Mouse (Mus musculus) hindbrain, embryonic 10.5 days (tissue): ENCODE measurements around the gene C130032M10Rik. TPM values are rescaled to one million over a fixed set of nuclear protein-coding genes. Genes with fewer than 3 reads are reported as not detected.
"Not testable (repeated sequence)": the region's sequence is repeated elsewhere in the genome, so short reads cannot be mapped to it uniquely, and the experiment has no call there.

Experiments used
- DNase-seq: peaks from one replicate; pipeline ENCODE4 v3.0.0-alpha.2; 2017; ENCODE audit warnings: low spot score
- H3K27ac ChIP-seq: fragments of 300-500 bp; sonication (generic); 2 replicates; pipeline ENCODE4 v1.5.1; 2016; ENCODE audit warnings: mild to moderate bottlenecking, moderate library complexity
- H3K27me3 ChIP-seq: fragments of 300-500 bp; sonication (generic); 2 replicates; pipeline ENCODE4 v1.6.1; 2016; ENCODE audit warnings: mild to moderate bottlenecking; ENCODE audit not compliant: poor library complexity, insufficient read depth, severe bottlenecking
- H3K36me3 ChIP-seq: fragments of 300-500 bp; sonication (generic); 2 replicates; pipeline ENCODE4 v1.6.1; 2016; ENCODE audit warnings: mild to moderate bottlenecking, moderate library complexity
- H3K4me1 ChIP-seq: fragments of 300-500 bp; sonication (generic); replicated peaks from 2 replicates; pipeline ENCODE4 v1.6.1; 2016; ENCODE audit warnings: mild to moderate bottlenecking
- H3K4me3 ChIP-seq: fragments of 300-500 bp; sonication (generic); 2 replicates; pipeline ENCODE4 v1.5.1; 2016; ENCODE audit warnings: mild to moderate bottlenecking, moderate library complexity
- H3K9me3 ChIP-seq: fragments of 300-500 bp; sonication (generic); 2 replicates; pipeline ENCODE4 v1.6.1; 2016; ENCODE audit warnings: mild to moderate bottlenecking, moderate library complexity
- WGBS: fragments of 180-500 bp; shearing (Covaris S2); methylation state at CpG from one replicate; pipeline ENCODE4 v1.1.7; 2016; 5-methylcytosine and 5-hydroxymethylcytosine counted together
- polyA plus RNA-seq: library from polyadenylated mRNA; unstranded; fragments of >200 nt; fragmentation: Nextera tagmentation; extraction: Ambion mirVana; gene quantifications from 2 replicates; pipeline ENCODE4 v1.2.1, GENCODE M21; 2016

The C130032M10Rik gene
- polyA plus RNA-seq, 1 experiment from 2014 or later = 0.38 TPM

DNA sequence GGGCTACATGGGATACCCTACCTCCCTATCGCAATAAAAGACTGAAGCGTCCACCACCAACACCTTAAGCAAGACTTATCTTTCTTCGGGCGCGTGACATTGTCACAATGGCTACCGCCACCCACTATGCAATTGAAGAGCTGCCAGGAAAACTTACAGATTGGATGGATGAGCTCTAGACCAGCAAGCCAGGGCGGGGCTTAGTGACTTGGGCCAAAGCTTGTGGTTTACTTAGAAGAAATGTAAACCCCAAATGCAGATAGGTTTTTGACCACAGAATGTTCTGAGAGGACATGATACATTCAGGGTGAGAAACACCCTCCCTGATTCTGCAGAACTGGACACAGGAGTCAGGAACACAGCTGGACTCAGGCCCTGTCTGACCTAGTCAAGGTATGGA, 14.4 kb upstream of the C130032M10Rik start:
- Histone ChIP-seq H3K4me3 (no peak overlapping the region), H3K36me3 (peaks cover 13% of the 10 kb centered on the region), H3K27ac (no peak overlapping the region), H3K9me3 (no peaks in the 10 kb centered on the region), H3K4me1 (peaks cover 4% of the 10 kb centered on the region), H3K27me3 (no peaks in the 10 kb centered on the region)
- WGBS = 97% methylated on average over 7 of the region's 7 CpGs
- no peak for DNase-seq

GRCm38 (mm10) chr9:114501913-114502312, 13.6 kb upstream of the C130032M10Rik start:
- H3K36me3 ChIP-seq = peaks cover 21% of the 10 kb centered on the region
- DNase-seq = no peak
- H3K27me3 ChIP-seq = no peaks in the 10 kb centered on the region
- no peaks in the 10 kb centered on the region for H3K9me3 ChIP-seq
- no peak overlapping the region for H3K4me3 ChIP-seq
- H3K4me1 ChIP-seq = peaks cover 4% of the 10 kb centered on the region
- H3K27ac ChIP-seq = no peak overlapping the region
- WGBS = 95% methylated on average over 11 of the region's 11 CpGs

GRCm38 (mm10) chr9:114502711-114503427, 12.6 kb upstream of the C130032M10Rik start:
- 71% methylated on average over 15 of the region's 15 CpGs for WGBS
- H3K36me3 ChIP-seq = peaks cover 30% of the 10 kb centered on the region
- no peak for DNase-seq
- no peaks in the 10 kb centered on the region for H3K27me3 ChIP-seq
- H3K4me1 ChIP-seq = peaks cover 4% of the 10 kb centered on the region
- H3K9me3 ChIP-seq = no peaks in the 10 kb centered on the region
- no peak overlapping the region for H3K27ac ChIP-seq
- H3K4me3 ChIP-seq = no peak overlapping the region

DNA sequence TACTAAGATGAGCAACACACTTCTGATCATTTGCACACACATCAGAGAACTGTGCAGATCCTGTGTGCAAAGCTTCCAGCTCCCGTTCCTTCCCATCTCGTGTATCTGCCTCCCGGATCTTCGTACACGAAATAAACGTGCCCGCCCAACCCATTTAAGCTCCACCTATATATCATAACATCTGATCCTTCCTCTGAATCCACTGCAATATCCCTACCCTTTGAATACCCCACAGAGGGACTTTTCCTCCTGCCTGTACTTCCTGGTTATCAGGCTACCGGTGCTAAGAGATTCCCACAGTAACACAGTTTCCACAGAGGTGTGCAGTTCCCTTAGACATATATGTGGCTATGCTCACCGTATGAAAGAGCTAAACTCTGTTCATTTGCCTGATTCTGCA, 10.7 kb upstream of the C130032M10Rik start, which contains the start of gene Ccr4:
Gene Ccr4, minus strand, starts transcription at position 101 of the 400 bp plus-strand sequence.
- H3K4me1 ChIP-seq = no peaks in the 10 kb centered on the region
- WGBS = 88% methylated on average over 9 of the region's 9 CpGs
- no peak within 1 kb of the TSS for H3K27ac ChIP-seq
- DNase-seq = no peak
- H3K9me3 ChIP-seq = peaks cover 14% of the 10 kb centered on the region
- H3K27me3 ChIP-seq = no peaks in the 10 kb centered on the region
- H3K36me3 ChIP-seq = peaks cover 50% of the 10 kb centered on the region
- no peak within 1 kb of the TSS for H3K4me3 ChIP-seq

- Histone ChIP-seq H3K4me1 (no peaks in the 10 kb centered on the region), H3K9me3 (peaks cover 26% of the 10 kb centered on the region), H3K4me3 (no peak overlapping the region), H3K27ac (no peak overlapping the region), H3K36me3 (peaks cover 65% of the 10 kb centered on the region), H3K27me3 (no peaks in the 10 kb centered on the region)
- no peak for DNase-seq
- WGBS = 84% methylated on average over 4 of the region's 4 CpGs
These were observed 8.9 kb upstream of the C130032M10Rik start for GRCm38 (mm10) chr9:114506564-114506963.

GRCm38 (mm10) chr9:114507421-114507820, 8.1 kb upstream of the C130032M10Rik start:
- WGBS = 93% methylated on average over 9 of the region's 9 CpGs
- H3K36me3 ChIP-seq = peaks cover 73% of the 10 kb centered on the region
- H3K27me3 ChIP-seq = no peaks in the 10 kb centered on the region
- H3K4me1 ChIP-seq = no peaks in the 10 kb centered on the region
- no peak overlapping the region for H3K27ac ChIP-seq
- H3K4me3 ChIP-seq = no peak overlapping the region
- H3K9me3 ChIP-seq = peaks cover 35% of the 10 kb centered on the region
- DNase-seq = no peak

DNA sequence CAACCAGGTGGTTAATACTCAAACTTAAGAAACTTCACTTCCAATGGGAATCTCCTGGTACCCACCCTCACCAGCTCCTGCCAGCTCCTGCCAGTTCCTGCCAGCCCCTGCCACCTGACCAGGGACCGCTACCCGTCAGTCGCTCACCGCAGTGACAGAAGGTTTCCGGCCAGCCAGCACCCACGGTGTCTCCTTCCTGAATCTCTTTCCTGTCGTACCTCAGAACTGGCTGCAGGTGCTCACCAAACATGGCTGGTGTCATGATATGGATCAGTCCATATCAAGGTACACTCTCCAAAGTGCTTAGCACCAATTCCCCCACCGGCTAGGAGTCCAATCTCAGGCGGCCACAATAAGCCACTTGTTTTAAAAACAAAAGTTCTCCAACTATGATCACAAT, 5.7 kb upstream of the C130032M10Rik start:
- peaks cover 92% of the 10 kb centered on the region for H3K36me3 ChIP-seq
- peaks cover 58% of the 10 kb centered on the region for H3K9me3 ChIP-seq
- H3K4me3 ChIP-seq = no peak overlapping the region
- 97% methylated on average over 9 of the region's 9 CpGs for WGBS
- H3K27me3 ChIP-seq = no peaks in the 10 kb centered on the region
- H3K27ac ChIP-seq = no peak overlapping the region
- no peak for DNase-seq
- no peaks in the 10 kb centered on the region for H3K4me1 ChIP-seq

- Histone ChIP-seq H3K4me3 (no peak overlapping the region), H3K36me3 (peaks cover 100% of the 10 kb centered on the region), H3K4me1 (no peaks in the 10 kb centered on the region), H3K27me3 (no peaks in the 10 kb centered on the region), H3K27ac (no peak overlapping the region), H3K9me3 (peaks cover 76% of the 10 kb centered on the region)
- DNase-seq = no peak
- 98% methylated on average over 21 of the region's 21 CpGs for WGBS
These were observed 2.7 kb upstream of the C130032M10Rik start for GRCm38 (mm10) chr9:114512831-114513230.

GRCm38 (mm10) chr9:114517924-114518497, 2.5 kb downstream of the C130032M10Rik start:
- no peak for DNase-seq
- peaks cover 67% of the 10 kb centered on the region for H3K36me3 ChIP-seq

GRCm38 (mm10) chr9:114518812-114519477, 3.4 kb downstream of the C130032M10Rik start:
- peaks cover 28% of the 10 kb centered on the region; the same call in 1 of the 2 replicates for H3K4me1 ChIP-seq
- no peak overlapping the region for H3K27ac ChIP-seq
- H3K4me3 ChIP-seq = no peak overlapping the region
- H3K36me3 ChIP-seq = peaks cover 67% of the 10 kb centered on the region
- no peak for DNase-seq
- no peaks in the 10 kb centered on the region for H3K27me3 ChIP-seq
- WGBS = 77% methylated on average over 9 of the region's 9 CpGs
- H3K9me3 ChIP-seq = peaks cover 26% of the 10 kb centered on the region

More at GRCm38 (mm10) chr9:114517924-114518497, 2.5 kb downstream of the C130032M10Rik start:
- Histone ChIP-seq H3K27ac (no peak overlapping the region), H3K27me3 (no peaks in the 10 kb centered on the region), H3K4me3 (no peak overlapping the region), H3K9me3 (peaks cover 36% of the 10 kb centered on the region), H3K4me1 (peaks cover 21% of the 10 kb centered on the region; the same call in 1 of the 2 replicates)
- 86% methylated on average over 13 of the region's 13 CpGs for WGBS

DNA sequence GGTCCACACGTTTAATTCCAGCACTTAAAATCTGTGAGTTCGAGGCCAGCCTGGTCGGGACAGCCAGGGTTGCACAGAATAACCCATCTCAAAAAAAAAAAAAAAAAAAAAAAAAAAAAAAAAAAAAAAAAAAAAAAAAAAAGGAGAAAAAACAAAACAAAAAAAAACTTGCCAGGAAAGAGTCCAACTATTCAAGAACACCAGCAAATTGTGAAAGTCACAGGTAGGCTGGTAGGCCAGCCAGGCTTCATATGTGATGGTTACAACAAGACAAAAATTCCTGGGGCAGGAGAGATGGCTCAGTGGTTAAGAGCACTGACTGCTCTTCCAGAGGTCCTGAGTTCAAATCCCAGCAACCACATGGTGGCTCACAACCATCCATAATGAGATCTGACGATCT, 5.0 kb downstream of the C130032M10Rik start:
- H3K4me3 ChIP-seq, H3K27ac ChIP-seq, H3K27me3 ChIP-seq, DNase-seq: not testable (repeated sequence)
- Histone ChIP-seq H3K4me1 (peaks cover 42% of the 10 kb centered on the region), H3K36me3 (peaks cover 64% of the 10 kb centered on the region), H3K9me3 (peaks cover 14% of the 10 kb centered on the region)
- 79% methylated on average over 4 of the region's 4 CpGs for WGBS

DNA sequence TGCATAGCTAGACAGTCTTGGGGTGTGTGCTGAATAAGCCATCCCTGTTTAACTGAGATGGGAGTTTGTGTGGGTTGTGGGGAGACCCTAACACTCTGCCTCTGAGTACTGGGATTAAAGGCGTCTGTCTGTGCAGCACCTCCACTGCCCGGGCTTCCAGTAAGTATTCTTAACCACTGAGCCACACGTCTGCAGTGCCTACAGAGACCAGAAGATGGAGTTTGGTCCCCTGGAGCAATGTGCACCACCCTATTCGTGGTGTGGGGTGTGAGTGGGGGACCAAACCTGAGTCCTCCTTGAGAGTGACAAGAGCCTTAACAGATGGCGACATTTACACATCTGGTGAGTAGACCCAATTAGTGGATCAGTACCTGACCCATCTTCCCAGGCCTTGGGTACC, 6.5 kb downstream of the C130032M10Rik start:
- Histone ChIP-seq H3K27ac (no peak overlapping the region), H3K4me1 (peaks cover 57% of the 10 kb centered on the region), H3K9me3 (no peaks in the 10 kb centered on the region), H3K27me3 (no peaks in the 10 kb centered on the region), H3K36me3 (peaks cover 48% of the 10 kb centered on the region), H3K4me3 (no peak overlapping the region)
- WGBS = 68% methylated on average over 5 of the region's 5 CpGs
- DNase-seq = no peak

DNA sequence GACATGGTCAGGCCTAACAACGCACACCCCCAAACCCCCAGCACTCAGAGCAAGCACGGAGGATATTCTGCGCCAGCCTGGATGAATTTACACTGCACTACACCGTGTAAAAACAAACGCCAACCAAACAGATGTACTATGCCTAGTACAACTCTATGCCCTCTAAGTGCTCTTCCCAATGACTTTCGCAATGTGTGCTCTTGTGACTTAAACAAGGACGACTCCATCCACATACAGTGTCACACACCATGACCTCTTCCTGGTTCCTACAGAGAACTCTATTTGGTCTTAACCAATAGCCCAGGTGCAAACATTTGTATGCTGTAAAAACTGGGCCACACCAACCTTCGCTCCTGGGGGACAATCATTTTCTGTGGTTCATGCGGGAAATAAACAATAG, 7.0 kb downstream of the C130032M10Rik start:
- peaks cover 61% of the 10 kb centered on the region for H3K4me1 ChIP-seq
- H3K27me3 ChIP-seq = no peaks in the 10 kb centered on the region
- peaks cover 44% of the 10 kb centered on the region for H3K36me3 ChIP-seq
- H3K9me3 ChIP-seq = no peaks in the 10 kb centered on the region
- no peak overlapping the region for H3K4me3 ChIP-seq
- H3K27ac ChIP-seq = no peak overlapping the region
- WGBS = 90% methylated on average over 9 of the region's 9 CpGs
- no peak for DNase-seq
